Mouse (Mus musculus) heart, embryonic 14.5 days (tissue): ENCODE measurements around the gene Grpel1. TPM values are rescaled to one million over a fixed set of nuclear protein-coding genes. Genes with fewer than 3 reads are reported as not detected.
A peak's percentile ranks its signal among the peaks of the same experiment; 100 is the strongest.

Experiments
- ATAC-seq: fragments of 200-750 bp; cut with Nextera tagmentation; 2 replicates; pipeline ENCODE4 v1.8.0; 2017; ENCODE audit warnings: low read depth, moderate TSS enrichment; ENCODE audit not compliant: insufficient number of reproducible peaks, insufficient read depth, low FRiP score
- H3K27ac ChIP-seq, 2 experiments: fragments of 200-500 bp in 1 of 2; fragments of 300-500 bp in 1 of 2; sonication (generic) in 1 of 2; replicated peaks in 1 of 2; 2 replicates each; pipeline ENCODE4 v1.5.1; 2012 to 2014; ENCODE audit warnings: low read depth in 2 of 2, low read length in 2 of 2, control low read depth in 1 of 2, mild to moderate bottlenecking in 1 of 2, mixed read lengths in 1 of 2; ENCODE audit not compliant: control insufficient read depth in 1 of 2, insufficient read depth in 1 of 2
- H3K27me3 ChIP-seq: fragments of 300-500 bp; sonication (generic); 2 replicates; pipeline ENCODE4 v1.6.1; 2014; ENCODE audit warnings: mild to moderate bottlenecking, low read length, control low read depth; ENCODE audit not compliant: control insufficient read depth, insufficient read depth
- H3K36me3 ChIP-seq: fragments of 300-500 bp; sonication (generic); 2 replicates; pipeline ENCODE4 v1.6.1; 2014; ENCODE audit warnings: mild to moderate bottlenecking, control low read depth, low read length, mixed read lengths; ENCODE audit not compliant: control insufficient read depth, insufficient read depth
- H3K4me1 ChIP-seq, 2 experiments: fragments of 200-500 bp in 1 of 2; fragments of 300-500 bp in 1 of 2; sonication (generic) in 1 of 2; 2 replicates each; pipeline ENCODE4 v1.6.1; 2012 to 2014; ENCODE audit warnings: low read length in 2 of 2, control low read depth in 1 of 2, mixed read lengths in 1 of 2; ENCODE audit not compliant: control insufficient read depth in 2 of 2, insufficient read depth in 2 of 2
- H3K4me2 ChIP-seq: fragments of 300-500 bp; sonication (generic); 2 replicates; pipeline ENCODE4 v1.6.1; 2014; ENCODE audit warnings: mild to moderate bottlenecking, low read length
- H3K4me3 ChIP-seq, 2 experiments: fragments of 200-500 bp in 1 of 2; fragments of 300-500 bp in 1 of 2; sonication (generic) in 1 of 2; 2 replicates each; pipeline ENCODE4 v1.5.1; 2012 to 2014; ENCODE audit warnings: low read length in 2 of 2, mild to moderate bottlenecking in 2 of 2, control low read depth in 1 of 2, low read depth in 1 of 2, moderate library complexity in 1 of 2; ENCODE audit not compliant: control insufficient read depth in 1 of 2, insufficient read depth in 1 of 2
- H3K9ac ChIP-seq: fragments of 300-500 bp; sonication (generic); 2 replicates; pipeline ENCODE4 v1.6.1; 2014; ENCODE audit warnings: mild to moderate bottlenecking, low read length
- H3K9me3 ChIP-seq: fragments of 300-500 bp; sonication (generic); 2 replicates; pipeline ENCODE4 v1.6.1; 2016; ENCODE audit warnings: low read length, control low read depth; ENCODE audit not compliant: control insufficient read depth
- WGBS: fragments of 180-500 bp; shearing (Covaris S2); extraction: QIAGEN DNeasy Blood & Tissue Kit; methylation state at CpG from one replicate; pipeline ENCODE4 v1.1.7; 2014; 5-methylcytosine and 5-hydroxymethylcytosine counted together
- polyA plus RNA-seq: library from polyadenylated mRNA; unstranded; fragments of >200 nt; fragmentation: Nextera tagmentation; extraction: Ambion mirVana; gene quantifications from 2 replicates; pipeline ENCODE4 v1.2.1, GENCODE M21; 2014

Grpel1 gene
- polyA plus RNA-seq, 1 experiment from 2014 or later = 62.4 TPM

DNA sequence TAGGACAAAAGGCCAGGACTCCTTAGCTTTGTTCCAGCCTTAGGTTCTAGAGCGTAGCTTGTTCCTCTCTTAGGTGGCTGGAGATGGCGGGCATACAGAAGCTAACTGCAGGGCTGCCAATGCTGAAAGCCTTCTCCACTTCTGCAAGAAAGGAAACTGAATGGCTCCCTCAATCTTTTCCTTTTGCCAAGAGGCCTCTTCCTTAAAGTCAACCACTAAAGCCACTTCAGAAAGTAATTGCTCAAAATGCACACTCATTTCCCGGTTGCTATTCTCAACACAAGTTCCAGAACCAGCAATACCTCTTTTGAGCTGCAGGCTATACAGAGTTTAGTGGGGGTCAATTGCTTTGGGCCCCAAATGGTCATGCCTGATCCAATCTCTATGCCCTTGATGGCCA is 12.7 kb downstream of the Grpel1 start:
- Histone ChIP-seq H3K9me3 (no peaks in the 10 kb centered on the region), H3K27me3 (no peaks in the 10 kb centered on the region), H3K4me1 (peaks cover 7 to 20% of the 10 kb centered on the region in 2 experiments; a peak in 3 of 4 replicates), H3K27ac (no peak overlapping the region), H3K4me2 (no peak overlapping the region), H3K9ac (no peak overlapping the region), H3K4me3 (no peak overlapping the region), H3K36me3 (peaks cover 37% of the 10 kb centered on the region)
- ATAC-seq = no peak
- 83% methylated on average over 3 of the region's 3 CpGs for WGBS

DNA sequence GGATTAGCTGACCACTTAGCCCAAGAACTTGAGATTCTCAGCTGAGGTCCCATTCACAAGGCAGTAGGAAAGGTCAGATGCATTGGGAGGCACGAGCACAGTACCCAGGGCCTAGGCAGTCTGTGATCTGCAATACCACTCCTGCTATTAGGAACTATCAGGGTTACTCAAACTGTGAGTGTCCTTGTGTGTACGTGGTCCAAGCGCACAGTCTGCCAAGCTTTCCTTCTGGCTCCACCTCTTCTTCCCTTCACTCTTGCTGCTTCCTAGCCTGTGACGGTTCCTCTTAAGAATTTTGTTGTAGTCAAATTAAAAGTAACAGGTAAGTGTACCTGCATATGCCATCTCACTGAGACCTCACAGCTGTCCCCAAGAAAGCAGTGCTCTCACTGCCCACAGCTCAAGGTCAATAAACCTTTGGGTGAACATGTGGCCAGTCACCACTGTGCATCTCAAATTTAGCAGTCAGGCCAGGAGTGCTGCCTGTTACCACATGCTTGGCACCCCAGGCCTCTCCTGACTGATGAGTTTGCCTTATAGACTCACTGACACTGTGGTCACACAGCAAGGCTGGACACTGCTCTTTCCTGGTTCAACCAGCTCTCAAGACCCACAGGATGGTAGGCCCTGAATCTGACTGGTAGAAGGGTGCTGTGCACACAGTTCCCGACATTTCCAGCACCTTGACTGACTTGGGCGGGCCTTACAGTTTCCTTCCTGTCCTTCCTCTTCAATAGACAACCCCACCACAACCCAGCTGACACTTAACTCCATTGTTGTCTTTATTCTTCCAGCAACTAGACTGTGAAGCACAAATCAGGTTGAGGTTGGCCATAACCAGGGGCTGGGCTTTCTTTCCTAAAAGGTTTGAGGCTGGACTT is 14.0 kb downstream of the Grpel1 start:
- H3K4me3 ChIP-seq = no peak overlapping the region
- H3K9ac ChIP-seq = no peak overlapping the region
- H3K4me1 ChIP-seq = peaks cover 7 to 28% of the 10 kb centered on the region in 2 experiments
- no peaks in the 10 kb centered on the region for H3K9me3 ChIP-seq
- 82% methylated on average over 6 of the region's 6 CpGs for WGBS
- no peaks in the 10 kb centered on the region for H3K27me3 ChIP-seq
- H3K4me2 ChIP-seq = no peak overlapping the region
- H3K27ac ChIP-seq = no peak overlapping the region
- ATAC-seq = no peak
- peaks cover 24% of the 10 kb centered on the region for H3K36me3 ChIP-seq

DNA sequence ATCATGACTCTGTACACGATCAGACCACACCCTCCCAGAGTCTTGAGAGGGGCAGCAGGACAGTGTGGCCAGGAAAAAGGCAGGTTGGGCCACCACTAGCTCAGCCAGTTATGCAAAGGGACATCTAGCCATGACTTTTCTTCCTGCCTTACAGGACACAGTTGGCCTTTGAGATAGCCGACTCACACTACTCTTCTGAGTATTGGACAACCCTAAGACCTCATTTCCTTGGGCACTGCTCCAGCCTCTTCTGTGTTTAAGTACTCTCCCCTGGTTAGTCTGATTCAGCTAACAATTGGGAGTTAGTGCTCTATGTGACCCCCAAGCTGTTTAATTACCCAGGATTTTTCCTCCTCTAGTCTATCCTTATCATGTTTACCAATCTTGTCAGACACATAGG is 14.9 kb downstream of the Grpel1 start:
- 49% methylated on average over 2 of the region's 2 CpGs for WGBS
- ATAC-seq = no peak
- no peak overlapping the region for H3K9ac ChIP-seq
- no peaks in the 10 kb centered on the region for H3K9me3 ChIP-seq
- no peak overlapping the region for H3K4me3 ChIP-seq
- H3K4me1 ChIP-seq = peaks cover 7 to 30% of the 10 kb centered on the region in 2 experiments
- no peak overlapping the region for H3K4me2 ChIP-seq
- peaks cover 19% of the 10 kb centered on the region for H3K36me3 ChIP-seq
- H3K27me3 ChIP-seq = peaks cover under 1% of the 10 kb centered on the region; the same call in 1 of the 2 replicates
- H3K27ac ChIP-seq = no peak overlapping the region

DNA sequence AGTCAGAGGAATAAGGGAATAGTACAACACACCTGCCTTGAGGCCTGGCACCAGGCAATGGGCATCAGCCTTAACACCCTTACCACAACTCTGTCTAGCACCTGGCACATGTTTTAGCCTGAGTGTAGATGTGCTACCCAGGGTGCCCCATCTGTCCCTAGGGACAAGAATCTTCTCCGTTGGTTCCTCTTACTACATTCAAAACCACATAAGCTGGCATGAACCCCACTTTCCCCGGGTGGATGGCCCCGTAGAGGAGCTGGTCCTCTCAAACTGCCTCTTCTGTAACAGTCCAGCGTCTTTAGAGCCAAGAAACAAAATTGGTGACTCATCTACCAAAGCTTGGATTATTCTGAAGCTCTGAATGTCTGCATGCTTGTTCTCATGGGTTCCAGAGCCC is 15.6 kb downstream of the Grpel1 start:
- H3K4me1 ChIP-seq = peaks cover 14 to 36% of the 10 kb centered on the region in 2 experiments
- ATAC-seq = no peak
- H3K9ac ChIP-seq = 0 out of 2 replicates have a peak overlapping the region, but pooled peaks have one; percentile 17
- no peak overlapping the region for H3K4me2 ChIP-seq
- H3K36me3 ChIP-seq = peaks cover 15% of the 10 kb centered on the region
- H3K4me3 ChIP-seq = no peak overlapping the region
- WGBS = 92% methylated on average over 4 of the region's 4 CpGs
- peaks cover 7% of the 10 kb centered on the region for H3K27me3 ChIP-seq
- H3K9me3 ChIP-seq = no peaks in the 10 kb centered on the region
- no peak overlapping the region for H3K27ac ChIP-seq

DNA sequence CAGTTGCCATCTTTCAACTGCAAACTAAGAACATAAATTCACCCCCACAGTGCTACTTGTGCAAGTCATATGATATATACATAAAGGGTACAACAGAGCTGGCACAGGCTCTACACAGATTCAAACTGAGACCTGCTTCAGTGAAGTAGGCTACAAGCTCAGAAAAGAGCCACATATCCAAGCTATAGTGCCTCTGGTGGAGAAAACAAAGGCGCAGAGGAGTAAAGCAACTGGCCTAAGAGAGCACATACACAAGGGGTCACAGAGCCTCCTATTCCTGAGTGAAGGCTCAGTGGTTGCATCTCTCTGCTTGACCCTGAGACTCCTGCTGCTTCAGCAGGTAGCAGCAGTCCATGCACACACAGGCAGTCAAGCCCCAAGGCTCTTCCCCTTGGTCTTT is 16.3 kb downstream of the Grpel1 start:
- H3K27ac ChIP-seq = no peak overlapping the region
- WGBS = 69% methylated on average over 1 of the region's 1 CpGs
- 0 out of 2 replicates have a peak overlapping the region, but pooled peaks have one; percentile 17 for H3K9ac ChIP-seq
- H3K36me3 ChIP-seq = peaks cover 10% of the 10 kb centered on the region
- no peak overlapping the region for H3K4me3 ChIP-seq
- peaks cover 15 to 38% of the 10 kb centered on the region in 2 experiments for H3K4me1 ChIP-seq
- H3K27me3 ChIP-seq = peaks cover 14% of the 10 kb centered on the region
- no peaks in the 10 kb centered on the region for H3K9me3 ChIP-seq
- no peak for ATAC-seq
- no peak overlapping the region for H3K4me2 ChIP-seq

DNA sequence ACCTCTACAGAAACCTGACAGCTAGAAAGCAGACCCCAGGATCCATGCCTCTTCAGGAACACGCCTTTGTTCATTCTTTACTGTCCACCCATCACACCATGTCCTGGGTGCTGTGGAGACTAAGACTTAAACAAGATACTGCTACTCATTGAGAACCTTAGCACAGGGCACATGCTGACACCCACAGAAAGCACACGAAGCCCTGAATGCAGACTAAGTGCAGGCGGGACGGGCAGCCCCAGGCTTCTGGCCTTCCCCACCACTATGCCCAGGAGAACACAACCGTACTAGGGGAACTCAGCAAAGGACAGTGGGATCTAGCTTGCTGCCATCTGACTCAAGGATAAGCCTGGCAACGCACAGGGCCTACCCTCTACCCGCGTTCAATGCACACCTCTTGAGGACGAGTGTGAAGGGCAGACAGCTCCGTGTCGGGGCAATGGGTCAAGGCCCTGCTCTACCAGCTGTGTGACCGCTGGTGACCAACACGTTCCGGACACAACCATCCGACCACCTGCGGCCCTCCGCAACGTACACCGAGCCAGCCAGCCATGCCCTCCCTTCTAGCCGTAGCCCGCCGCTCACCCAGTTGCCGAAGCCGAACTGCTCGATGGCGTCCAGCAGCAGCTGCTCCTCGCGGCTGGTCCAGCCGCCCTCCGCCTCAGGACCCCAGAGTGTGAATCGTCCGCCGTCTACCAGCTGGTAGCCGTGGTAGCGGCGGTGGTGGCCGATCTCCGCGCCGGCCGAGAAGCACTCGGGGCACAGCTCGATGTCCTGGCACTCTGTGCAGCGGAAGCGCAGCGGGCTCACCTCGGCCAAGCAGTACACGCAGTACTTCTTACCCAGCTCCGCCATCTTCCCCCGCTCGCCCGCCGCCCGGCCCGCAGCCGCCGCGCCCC is 18.7 kb downstream of the Grpel1 start:
- Histone ChIP-seq H3K27me3 (peaks cover 19% of the 10 kb centered on the region), H3K36me3 (peaks cover 4% of the 10 kb centered on the region; the same call in 1 of the 2 replicates), H3K9me3 (no peaks in the 10 kb centered on the region), H3K27ac (peak overlapping the region; percentile 56 to 74; a peak in 3 of 4 replicates), H3K4me2 (peak overlapping the region; percentile 94), H3K4me1 (peaks cover 15 to 38% of the 10 kb centered on the region in 2 experiments), H3K4me3 (peak overlapping the region; percentile 93), H3K9ac (peak overlapping the region; percentile 94)
- 1% methylated on average over 57 of the region's 58 CpGs for whole genome bisulfite sequencing
- ATAC-seq = peak; percentile 40
